Mouse (Mus musculus): ENCODE measurements around the gene Hspb7. TPM values are rescaled to one million over a fixed set of nuclear protein-coding genes. Genes with fewer than 3 reads are reported as not detected.

Hspb7 gene
- polyA plus RNA-seq, 1 experiment from 2014 or later: not detected

DNA sequence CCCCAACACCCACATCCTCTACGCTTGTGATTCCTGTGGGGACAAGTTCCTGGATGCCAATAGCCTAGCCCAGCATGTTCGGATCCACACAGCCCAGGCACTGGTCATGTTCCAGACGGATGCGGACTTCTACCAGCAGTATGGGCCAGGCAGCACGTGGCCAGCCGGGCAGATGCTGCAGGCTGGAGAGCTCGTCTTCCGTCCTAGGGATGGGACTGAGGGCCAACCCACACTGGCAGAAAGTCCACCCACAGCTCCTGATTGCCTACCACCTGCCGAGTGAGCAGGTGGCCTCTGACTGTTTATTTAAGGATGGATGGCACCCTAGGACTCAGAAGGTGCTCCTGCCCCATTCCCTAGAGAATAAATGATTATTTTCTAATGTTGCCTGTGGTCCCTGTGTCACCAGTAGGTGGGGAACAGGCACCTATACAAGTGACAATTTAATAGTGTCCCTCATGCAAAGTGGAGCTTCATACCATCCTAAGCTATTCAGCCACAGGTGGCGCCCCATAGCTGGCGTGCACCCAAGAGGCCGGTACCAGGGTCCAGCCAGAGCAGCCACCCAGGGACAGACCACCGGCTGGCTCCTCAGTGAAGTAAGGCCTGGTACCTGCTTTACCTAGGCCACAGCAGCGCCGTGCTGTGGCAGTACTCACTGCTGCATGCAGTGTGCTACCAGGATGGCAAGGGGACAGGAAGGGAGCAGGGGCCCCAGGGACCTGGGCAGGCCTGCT lies 46.4 kb downstream of the Hspb7 start:
- no peaks in the 10 kb centered on the region for H3K4me1 ChIP-seq (replicated peaks; ENCODE audit: control insufficient read depth, insufficient read depth, low read length)
- peaks cover 42% of the 10 kb centered on the region for H3K36me3 ChIP-seq (ENCODE audit: control insufficient read depth, insufficient read depth, low read length)
- ATAC-seq (ENCODE audit: low FRiP score) (no peak), DNase-seq (ENCODE audit: low spot score) (no peak)
- H3K4me2 ChIP-seq (replicated peaks; ENCODE audit: low read depth, low read length): no peak overlapping the region
- H3K27ac ChIP-seq (ENCODE audit: low read depth, low read length): no peak overlapping the region
- H3K4me3 ChIP-seq (ENCODE audit: low read depth, low read length): no peak overlapping the region
- no peak overlapping the region for H3K9ac ChIP-seq (ENCODE audit: low read depth, low read length)
- 90% methylated on average over 15 of the region's 15 CpGs for WGBS
- H3K27me3 ChIP-seq (ENCODE audit: control insufficient read depth, insufficient read depth, low read length): no peaks in the 10 kb centered on the region
- H3K9me3 ChIP-seq (ENCODE audit: control insufficient read depth, low read length): no peaks in the 10 kb centered on the region

DNA sequence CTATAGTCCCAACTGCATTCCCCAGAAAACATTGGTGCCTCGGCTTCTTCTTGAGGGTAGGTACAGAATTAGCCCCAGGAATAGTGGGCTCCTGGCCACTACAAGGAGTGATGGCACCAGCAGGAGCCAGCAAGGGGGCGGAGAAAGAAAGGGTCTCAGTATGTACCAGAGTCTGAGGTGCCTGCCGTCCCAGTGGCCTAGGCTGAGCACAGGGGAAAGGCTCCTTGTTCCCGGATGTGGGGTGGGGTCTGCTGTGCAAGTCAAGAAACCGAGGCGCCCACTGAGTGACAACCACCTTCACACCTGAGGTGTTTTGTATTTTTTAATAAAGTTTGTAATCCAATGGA lies 47.0 kb downstream of the Hspb7 start:
- Histone ChIP-seq H3K4me3 (ENCODE audit: low read depth, low read length) (no peak overlapping the region), H3K4me2 (replicated peaks; ENCODE audit: low read depth, low read length) (no peak overlapping the region), H3K27ac (ENCODE audit: low read depth, low read length) (no peak overlapping the region), H3K9me3 (ENCODE audit: control insufficient read depth, low read length) (no peaks in the 10 kb centered on the region), H3K27me3 (ENCODE audit: control insufficient read depth, insufficient read depth, low read length) (no peaks in the 10 kb centered on the region), H3K4me1 (replicated peaks; ENCODE audit: control insufficient read depth, insufficient read depth, low read length) (no peaks in the 10 kb centered on the region), H3K9ac (ENCODE audit: low read depth, low read length) (no peak overlapping the region), H3K36me3 (ENCODE audit: control insufficient read depth, insufficient read depth, low read length) (peaks cover 46% of the 10 kb centered on the region)
- 85% methylated on average over 6 of the region's 6 CpGs for WGBS
- DNase-seq (ENCODE audit: low spot score) (no peak), ATAC-seq (ENCODE audit: low FRiP score) (no peak)

DNA sequence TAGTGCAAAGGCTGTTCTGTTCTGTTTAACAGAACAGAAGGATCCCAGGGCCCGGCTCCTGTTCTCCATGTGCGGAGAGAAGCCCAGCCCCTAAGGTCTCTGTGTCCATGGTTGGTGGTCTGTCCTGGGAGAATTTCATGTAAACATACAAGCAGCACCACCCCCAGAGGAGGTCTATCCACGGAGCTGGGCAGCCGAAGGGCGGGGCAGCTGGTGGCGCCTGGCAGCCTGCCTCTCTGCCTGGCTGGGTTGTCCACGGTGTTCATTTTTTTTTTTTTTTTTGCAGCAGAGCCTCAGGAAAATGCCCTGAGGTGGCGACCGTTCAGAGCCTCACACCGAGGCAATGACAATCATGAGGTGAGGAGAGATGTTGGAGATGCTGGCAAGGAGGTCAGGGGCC lies 48.0 kb downstream of the Hspb7 start:
- Histone ChIP-seq H3K4me3 (ENCODE audit: low read depth, low read length) (no peak overlapping the region), H3K4me1 (replicated peaks; ENCODE audit: control insufficient read depth, insufficient read depth, low read length) (no peaks in the 10 kb centered on the region), H3K36me3 (ENCODE audit: control insufficient read depth, insufficient read depth, low read length) (peaks cover 46% of the 10 kb centered on the region), H3K27me3 (ENCODE audit: control insufficient read depth, insufficient read depth, low read length) (no peaks in the 10 kb centered on the region), H3K9ac (ENCODE audit: low read depth, low read length) (no peak overlapping the region), H3K27ac (ENCODE audit: low read depth, low read length) (no peak overlapping the region), H3K9me3 (ENCODE audit: control insufficient read depth, low read length) (no peaks in the 10 kb centered on the region), H3K4me2 (replicated peaks; ENCODE audit: low read depth, low read length) (no peak overlapping the region)
- 78% methylated on average over 10 of the region's 10 CpGs for WGBS
- DNase-seq (ENCODE audit: low spot score): no peak
- no peak for ATAC-seq (ENCODE audit: low FRiP score)

- ATAC-seq (ENCODE audit: low FRiP score) (no peak), DNase-seq (ENCODE audit: low spot score) (no peak)
- Histone ChIP-seq H3K4me3 (ENCODE audit: low read depth, low read length) (no peak overlapping the region), H3K4me2 (replicated peaks; ENCODE audit: low read depth, low read length) (no peak overlapping the region), H3K9me3 (ENCODE audit: control insufficient read depth, low read length) (no peaks in the 10 kb centered on the region), H3K27ac (ENCODE audit: low read depth, low read length) (no peak overlapping the region), H3K27me3 (ENCODE audit: control insufficient read depth, insufficient read depth, low read length) (no peaks in the 10 kb centered on the region), H3K9ac (ENCODE audit: low read depth, low read length) (no peak overlapping the region), H3K4me1 (replicated peaks; ENCODE audit: control insufficient read depth, insufficient read depth, low read length) (no peaks in the 10 kb centered on the region), H3K36me3 (ENCODE audit: control insufficient read depth, insufficient read depth, low read length) (peaks cover 46% of the 10 kb centered on the region)
- 90% methylated on average over 9 of the region's 9 CpGs for WGBS
Measured at GRCm38 (mm10) chr4:141469343-141469742, 48.8 kb downstream of the Hspb7 start.

GRCm38 (mm10) chr4:141471491-141471890 lies 50.9 kb downstream of the Hspb7 start:
- DNase-seq (ENCODE audit: low spot score) (no peak), ATAC-seq (ENCODE audit: low FRiP score) (0 out of 2 replicates have a peak, but pooled peaks have one; percentile 13)
- Histone ChIP-seq H3K27me3 (ENCODE audit: control insufficient read depth, insufficient read depth, low read length) (no peaks in the 10 kb centered on the region), H3K4me3 (ENCODE audit: low read depth, low read length) (no peak overlapping the region), H3K4me1 (replicated peaks; ENCODE audit: control insufficient read depth, insufficient read depth, low read length) (no peaks in the 10 kb centered on the region), H3K9ac (ENCODE audit: low read depth, low read length) (no peak overlapping the region), H3K27ac (ENCODE audit: low read depth, low read length) (no peak overlapping the region), H3K36me3 (ENCODE audit: control insufficient read depth, insufficient read depth, low read length) (peaks cover 47% of the 10 kb centered on the region), H3K4me2 (replicated peaks; ENCODE audit: low read depth, low read length) (no peak overlapping the region), H3K9me3 (ENCODE audit: control insufficient read depth, low read length) (no peaks in the 10 kb centered on the region)
- WGBS: 94% methylated on average over 16 of the region's 16 CpGs

- Histone ChIP-seq H3K4me2 (replicated peaks; ENCODE audit: low read depth, low read length) (no peak overlapping the region), H3K9ac (ENCODE audit: low read depth, low read length) (no peak overlapping the region), H3K9me3 (ENCODE audit: control insufficient read depth, low read length) (no peaks in the 10 kb centered on the region), H3K27ac (ENCODE audit: low read depth, low read length) (peak overlapping the region; percentile 30; the same call in 1 of the 2 replicates), H3K36me3 (ENCODE audit: control insufficient read depth, insufficient read depth, low read length) (peaks cover 42% of the 10 kb centered on the region), H3K4me3 (ENCODE audit: low read depth, low read length) (no peak overlapping the region), H3K4me1 (replicated peaks; ENCODE audit: control insufficient read depth, insufficient read depth, low read length) (no peaks in the 10 kb centered on the region), H3K27me3 (ENCODE audit: control insufficient read depth, insufficient read depth, low read length) (no peaks in the 10 kb centered on the region)
- DNase-seq (ENCODE audit: low spot score) (peak; percentile 51), ATAC-seq (ENCODE audit: low FRiP score) (no peak; the same call in 1 of the 2 replicates)
- 66% methylated on average over 32 of the region's 32 CpGs for WGBS
Measured at GRCm38 (mm10) chr4:141472641-141473321, 52.2 kb downstream of the Hspb7 start.

DNA sequence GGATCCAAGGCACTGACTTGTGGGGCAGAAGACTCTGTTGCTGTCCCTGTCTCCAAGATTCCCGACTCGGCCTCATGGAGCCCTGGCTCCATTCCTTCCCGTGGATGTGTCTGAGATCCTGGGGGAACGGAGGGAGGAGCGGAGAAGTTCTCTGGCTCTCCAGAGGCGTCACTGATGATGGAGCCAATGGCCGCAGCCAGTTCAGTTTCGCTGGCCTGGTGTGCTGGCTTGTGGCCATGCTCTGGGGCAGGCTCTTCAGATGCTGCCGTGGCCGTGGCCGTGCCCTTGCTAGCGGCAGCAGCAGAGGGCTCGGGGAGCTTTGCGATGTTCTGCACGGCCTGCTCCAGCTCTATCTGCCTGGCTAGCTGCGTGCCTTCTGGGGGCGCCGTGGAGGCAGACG lies 53.9 kb downstream of the Hspb7 start:
- Histone ChIP-seq H3K27me3 (ENCODE audit: control insufficient read depth, insufficient read depth, low read length) (no peaks in the 10 kb centered on the region), H3K4me2 (replicated peaks; ENCODE audit: low read depth, low read length) (no peak overlapping the region), H3K9me3 (ENCODE audit: control insufficient read depth, low read length) (no peaks in the 10 kb centered on the region), H3K9ac (ENCODE audit: low read depth, low read length) (no peak overlapping the region), H3K4me3 (ENCODE audit: low read depth, low read length) (no peak overlapping the region), H3K27ac (ENCODE audit: low read depth, low read length) (no peak overlapping the region), H3K36me3 (ENCODE audit: control insufficient read depth, insufficient read depth, low read length) (peaks cover 49% of the 10 kb centered on the region), H3K4me1 (replicated peaks; ENCODE audit: control insufficient read depth, insufficient read depth, low read length) (no peaks in the 10 kb centered on the region)
- 93% methylated on average over 19 of the region's 19 CpGs for WGBS
- ATAC-seq (ENCODE audit: low FRiP score): no peak
- DNase-seq (ENCODE audit: low spot score): no peak

Measured in hindbrain, embryonic 11.5 days (tissue).